ENCODE assay signal across 21 mouse cellular contexts in the genomic region with DNA sequence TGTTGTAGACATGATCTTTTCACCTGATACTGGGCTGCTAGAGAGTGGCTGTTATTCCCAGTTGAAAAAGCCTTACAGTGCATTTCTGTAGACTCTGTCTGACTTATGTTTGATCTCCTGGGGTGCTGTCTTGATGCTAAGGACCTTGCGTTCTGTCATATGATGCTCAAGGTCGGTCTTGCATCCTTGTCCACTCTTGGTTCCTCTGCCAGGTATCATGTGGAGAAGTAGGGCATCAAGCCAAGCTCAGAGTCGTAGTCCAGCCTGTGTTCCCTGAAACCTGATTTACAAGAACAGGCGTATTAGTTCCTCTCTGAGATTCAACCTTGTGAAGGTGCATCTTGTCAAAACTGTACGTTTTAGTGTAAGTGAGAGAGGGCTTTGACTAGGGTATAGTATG.
DNase-seq lines count a peak whose midpoint lies in the region; ATAC-seq and TF ChIP-seq lines count a peak whose summit lies in the region.
"Had no signal": no experiment of that assay in that cellular context is flagged by ENCODE, and none has a peak within 500 bp of the region (broad histone marks: within the 10 kb centered on the region; RNA-seq: fewer than 3 reads in every experiment).

No protein-coding gene starts in this region.

- peaks cover 4% of the 10 kb centered on the region for H3K4me1 ChIP-seq in kidney, adult 2 months (ENCODE audit: control insufficient read depth, insufficient read depth, low read length)
- H3K4me1 ChIP-seq in kidney, embryonic 15.5 days = no peaks in the 10 kb centered on the region
- no peaks in the 10 kb centered on the region for H3K4me1 ChIP-seq in stomach, postnatal 0 days (replicated peaks; ENCODE audit: control insufficient read depth, insufficient read depth)
- H3K4me1 ChIP-seq: midbrain, embryonic 15.5 days had no signal

- no peak overlapping the region for H3K27ac ChIP-seq in kidney, adult 2 months (ENCODE audit: insufficient read depth, low read depth, low read length)
- no peak overlapping the region for H3K27ac ChIP-seq in kidney, embryonic 15.5 days
- H3K27ac ChIP-seq in stomach, postnatal 0 days (replicated peaks) = no peak overlapping the region
- H3K27ac ChIP-seq: embryonic facial prominence, embryonic 15.5 days; forebrain, embryonic 10.5 days; hindbrain, embryonic 14.5 days; macrophage; midbrain, embryonic 15.5 days had no signal

- WGBS in kidney, adult 2 months = 64% methylated on average over 5 of the region's 5 CpGs
- WGBS in kidney, embryonic 15.5 days = 95% methylated on average over 5 of the region's 5 CpGs
- 82% methylated on average over 5 of the region's 5 CpGs for WGBS in stomach, postnatal 0 days

- no peak for TF ChIP-seq CTCF in kidney, adult 2 months (conservative IDR thresholded peaks at IDR 0.05; ENCODE audit: insufficient read depth, insufficient read length, low read depth, low read length)
- TF ChIP-seq CTCF in stomach, postnatal 0 days (IDR thresholded peaks at IDR 0.05; ENCODE audit: low read depth) = no peak

- H3K9me3 ChIP-seq in kidney, embryonic 15.5 days (replicated peaks) = no peaks in the 10 kb centered on the region
- no peaks in the 10 kb centered on the region for H3K9me3 ChIP-seq in stomach, postnatal 0 days (ENCODE audit: control insufficient read depth, low read length)
- H3K9me3 ChIP-seq: embryonic facial prominence, embryonic 15.5 days; midbrain, embryonic 15.5 days had no signal

- H3K27me3 ChIP-seq in kidney, adult 2 months (replicated peaks; ENCODE audit: control insufficient read depth, insufficient read depth, low read length) = no peaks in the 10 kb centered on the region
- no peaks in the 10 kb centered on the region for H3K27me3 ChIP-seq in kidney, embryonic 15.5 days
- H3K27me3 ChIP-seq in stomach, postnatal 0 days (ENCODE audit: control insufficient read depth, insufficient read depth, low read length) = no peaks in the 10 kb centered on the region
- H3K27me3 ChIP-seq: embryonic facial prominence, embryonic 15.5 days; midbrain, embryonic 15.5 days had no signal

- no peak for TF ChIP-seq EP300 in stomach, postnatal 0 days (optimal IDR thresholded peaks at IDR 0.05)

- H3K9ac ChIP-seq in kidney, embryonic 15.5 days = no peak overlapping the region
- H3K9ac ChIP-seq in stomach, postnatal 0 days (ENCODE audit: low read length) = no peak overlapping the region
- H3K9ac ChIP-seq: embryonic facial prominence, embryonic 15.5 days; hindbrain, embryonic 14.5 days; lung, embryonic 14.5 days; midbrain, embryonic 15.5 days had no signal

- TF ChIP-seq POLR2A in kidney, adult 2 months (IDR thresholded peaks at IDR 0.05; ENCODE audit: low read depth, low read length) = no peak

- no peak overlapping the region for H3K4me3 ChIP-seq in kidney, adult 2 months (ENCODE audit: insufficient read depth, low read depth, low read length)
- no peak overlapping the region for H3K4me3 ChIP-seq in kidney, embryonic 15.5 days (replicated peaks)
- no peak overlapping the region for H3K4me3 ChIP-seq in stomach, postnatal 0 days (ENCODE audit: low read depth, low read length)
- H3K4me3 ChIP-seq: embryonic facial prominence, embryonic 15.5 days; forebrain, embryonic 10.5 days; midbrain, embryonic 15.5 days had no signal

- ATAC-seq in kidney, embryonic 15.5 days (replicated peaks; ENCODE audit: low FRiP score) = no peak
- no peak for ATAC-seq in stomach, postnatal 0 days (ENCODE audit: low FRiP score, low TSS enrichment)
- ATAC-seq: activated CD4-positive, CD25-positive, alpha-beta regulatory T cell, adult 4 months; midbrain, embryonic 15.5 days had no signal

- DNase-seq in kidney, adult 2 months = peak; percentile 59
- peak; percentile 89 for DNase-seq in brain, adult 2 months (ENCODE audit: low read depth, low spot score)
- DNase-seq in cerebellum, adult 11-12 months = peak; percentile 88
- peak; percentile 91 to 95 for DNase-seq in cerebellum, postnatal 25 days
- DNase-seq in frontal cortex, postnatal 10 days (ENCODE audit: low spot score in 2 of 2) = no peak
- DNase-seq in stomach, postnatal 0 days (ENCODE audit: low spot score) = no peak
- DNase-seq: adrenal gland, postnatal 14 days; B cell, adult 2 months; gastrocnemius, postnatal 14 days; layer of hippocampus, postnatal 36 days; lung, embryonic 14.5 days; retina, postnatal 1 day; right cerebral cortex, postnatal 4 days had no signal

- peaks cover 5% of the 10 kb centered on the region for H3K36me3 ChIP-seq in kidney, adult 2 months (ENCODE audit: control insufficient read depth, insufficient read depth, low read length)
- H3K36me3 ChIP-seq in kidney, embryonic 15.5 days = peaks cover 51% of the 10 kb centered on the region
- H3K36me3 ChIP-seq in stomach, postnatal 0 days (ENCODE audit: control insufficient read depth, insufficient read depth, low read length) = peaks cover under 1% of the 10 kb centered on the region; the same call in 1 of the 2 replicates

- H3K4me2 ChIP-seq in kidney, embryonic 15.5 days = no peak overlapping the region
- H3K4me2 ChIP-seq in stomach, postnatal 0 days (replicated peaks; ENCODE audit: low read depth) = no peak overlapping the region
- H3K4me2 ChIP-seq: embryonic facial prominence, embryonic 15.5 days; hindbrain, embryonic 14.5 days; liver, embryonic 11.5 days; lung, embryonic 14.5 days; midbrain, embryonic 15.5 days had no signal

Comparison
In these comparisons a context has a peak if more than half of its experiments do, and no peak if none do; other contexts are left out.
1. DNase-seq: peak in kidney, adult 2 months (single experiment), brain, adult 2 months (single experiment), cerebellum, adult 11-12 months (single experiment) and cerebellum, postnatal 25 days (2 of 2); none in frontal cortex, postnatal 10 days (0 of 2) and stomach, postnatal 0 days (single experiment).